Mouse (Mus musculus): ENCODE measurements around the gene Wdr4. TPM values are rescaled to one million over a fixed set of nuclear protein-coding genes. Genes with fewer than 3 reads are reported as not detected.
A peak's percentile ranks its signal among the peaks of the same experiment; 100 is the strongest.
"Not testable (repeated sequence)": the region's sequence is repeated elsewhere in the genome, so short reads cannot be mapped to it uniquely, and the experiment has no call there.

The Wdr4 gene
- polyA plus RNA-seq, 1 experiment from 2014 or later, result 41.4 TPM

GRCm38 (mm10) chr17:31552601-31553000 is 32.8 kb upstream of the Wdr4 start:
- H3K4me3 ChIP-seq; H3K27ac ChIP-seq; H3K4me2 ChIP-seq (replicated peaks); H3K27me3 ChIP-seq; ATAC-seq (ENCODE audit: low FRiP score, low read depth); H3K9ac ChIP-seq; H3K36me3 ChIP-seq; H3K9me3 ChIP-seq: not testable (repeated sequence)
- peaks cover 16% of the 10 kb centered on the region for H3K4me1 ChIP-seq
- WGBS, result 92% methylated on average over 23 of the region's 23 CpGs

- WGBS, result 46% methylated on average over 8 of the region's 8 CpGs
- no peak for ATAC-seq (ENCODE audit: low FRiP score, low read depth)
These were observed 29.6 kb upstream of the Wdr4 start for GRCm38 (mm10) chr17:31549389-31549788.

GRCm38 (mm10) chr17:31547974-31548373 is 28.2 kb upstream of the Wdr4 start:
- Histone ChIP-seq H3K9ac (no peak overlapping the region), H3K36me3 (no peaks in the 10 kb centered on the region), H3K27ac (no peak overlapping the region), H3K9me3 (no peaks in the 10 kb centered on the region), H3K4me1 (peaks cover 20% of the 10 kb centered on the region), H3K4me2 (replicated peaks) (no peak overlapping the region), H3K27me3 (no peaks in the 10 kb centered on the region), H3K4me3 (no peak overlapping the region)
- 81% methylated on average over 3 of the region's 3 CpGs for WGBS
- no peak for ATAC-seq (ENCODE audit: low FRiP score, low read depth)

More at GRCm38 (mm10) chr17:31549389-31549788, 29.6 kb upstream of the Wdr4 start:
- no peaks in the 10 kb centered on the region for H3K27me3 ChIP-seq
- H3K4me2 ChIP-seq (replicated peaks), result no peak overlapping the region
- no peak overlapping the region for H3K4me3 ChIP-seq
- no peaks in the 10 kb centered on the region for H3K36me3 ChIP-seq
- peaks cover 12% of the 10 kb centered on the region; the same call in 1 of the 2 replicates for H3K4me1 ChIP-seq
- no peaks in the 10 kb centered on the region for H3K9me3 ChIP-seq
- H3K9ac ChIP-seq, result no peak overlapping the region
- no peak overlapping the region for H3K27ac ChIP-seq

- Histone ChIP-seq H3K4me1 (peaks cover 28% of the 10 kb centered on the region), H3K9me3 (no peaks in the 10 kb centered on the region), H3K4me2 (replicated peaks) (no peak overlapping the region), H3K27ac (no peak overlapping the region), H3K4me3 (no peak overlapping the region), H3K36me3 (no peaks in the 10 kb centered on the region), H3K27me3 (no peaks in the 10 kb centered on the region), H3K9ac (no peak overlapping the region)
- WGBS, result 75% methylated on average over 9 of the region's 9 CpGs
- no peak for ATAC-seq (ENCODE audit: low FRiP score, low read depth)
These were observed 26.8 kb upstream of the Wdr4 start for GRCm38 (mm10) chr17:31546444-31547196.

GRCm38 (mm10) chr17:31543574-31543973 is 23.8 kb upstream of the Wdr4 start:
- 28% methylated on average over 6 of the region's 6 CpGs for WGBS
- Histone ChIP-seq H3K36me3 (no peaks in the 10 kb centered on the region), H3K4me3 (no peak overlapping the region), H3K4me2 (replicated peaks) (no peak overlapping the region), H3K27me3 (no peaks in the 10 kb centered on the region), H3K9ac (peak overlapping the region; percentile 25; the same call in 1 of the 2 replicates), H3K4me1 (peaks cover 41% of the 10 kb centered on the region), H3K9me3 (no peaks in the 10 kb centered on the region), H3K27ac (no peak overlapping the region)
- ATAC-seq (ENCODE audit: low FRiP score, low read depth), result no peak

GRCm38 (mm10) chr17:31541460-31541831 is 21.7 kb upstream of the Wdr4 start:
- H3K4me3 ChIP-seq, result no peak overlapping the region
- H3K27me3 ChIP-seq, result no peaks in the 10 kb centered on the region
- H3K4me1 ChIP-seq, result peaks cover 35% of the 10 kb centered on the region
- H3K36me3 ChIP-seq, result no peaks in the 10 kb centered on the region
- H3K27ac ChIP-seq, result peak overlapping the region; percentile 87
- ATAC-seq (ENCODE audit: low FRiP score, low read depth), result peak; percentile 83
- H3K9me3 ChIP-seq, result no peaks in the 10 kb centered on the region
- WGBS, result 23% methylated on average over 6 of the region's 6 CpGs
- H3K4me2 ChIP-seq (replicated peaks), result no peak overlapping the region
- peak overlapping the region; percentile 26; the same call in 1 of the 2 replicates for H3K9ac ChIP-seq

GRCm38 (mm10) chr17:31540809-31541459 is 21.2 kb upstream of the Wdr4 start:
- Histone ChIP-seq H3K9me3 (no peaks in the 10 kb centered on the region), H3K4me2 (replicated peaks) (no peak overlapping the region), H3K4me3 (no peak overlapping the region), H3K36me3 (no peaks in the 10 kb centered on the region), H3K9ac (no peak overlapping the region), H3K27me3 (no peaks in the 10 kb centered on the region), H3K27ac (peak overlapping the region; percentile 87), H3K4me1 (peaks cover 37% of the 10 kb centered on the region)
- 25% methylated on average over 4 of the region's 4 CpGs for WGBS
- peak; percentile 67 for ATAC-seq (ENCODE audit: low FRiP score, low read depth)

GRCm38 (mm10) chr17:31540101-31540500 is 20.3 kb upstream of the Wdr4 start:
- no peaks in the 10 kb centered on the region for H3K36me3 ChIP-seq
- H3K9me3 ChIP-seq, result no peaks in the 10 kb centered on the region
- H3K4me1 ChIP-seq, result peaks cover 45% of the 10 kb centered on the region
- ATAC-seq (ENCODE audit: low FRiP score, low read depth), result no peak
- H3K27me3 ChIP-seq, result no peaks in the 10 kb centered on the region
- no peak overlapping the region for H3K9ac ChIP-seq
- H3K27ac ChIP-seq, result peak overlapping the region; percentile 87
- no peak overlapping the region for H3K4me2 ChIP-seq (replicated peaks)
- WGBS, result 63% methylated on average over 3 of the region's 3 CpGs
- no peak overlapping the region for H3K4me3 ChIP-seq

- H3K4me3 ChIP-seq, result no peak overlapping the region
- peak overlapping the region; percentile 61 for H3K27ac ChIP-seq
- no peaks in the 10 kb centered on the region for H3K9me3 ChIP-seq
- H3K9ac ChIP-seq, result no peak overlapping the region
- ATAC-seq (ENCODE audit: low FRiP score, low read depth), result 0 out of 2 replicates have a peak, but pooled peaks have one; percentile 11
- H3K27me3 ChIP-seq, result no peaks in the 10 kb centered on the region
- no peak overlapping the region for H3K4me2 ChIP-seq (replicated peaks)
- peaks cover 26% of the 10 kb centered on the region for H3K4me1 ChIP-seq
- 41% methylated on average over 8 of the region's 8 CpGs for whole genome bisulfite sequencing
- H3K36me3 ChIP-seq, result peaks cover 12% of the 10 kb centered on the region
These were observed 16.3 kb upstream of the Wdr4 start for GRCm38 (mm10) chr17:31535871-31536629.

GRCm38 (mm10) chr17:31535358-31535757 is 15.6 kb upstream of the Wdr4 start:
- no peaks in the 10 kb centered on the region for H3K9me3 ChIP-seq
- H3K36me3 ChIP-seq, result peaks cover 19% of the 10 kb centered on the region
- peak overlapping the region; percentile 61 for H3K27ac ChIP-seq
- no peak overlapping the region for H3K4me3 ChIP-seq
- WGBS, result 71% methylated on average over 4 of the region's 4 CpGs
- H3K4me1 ChIP-seq, result peaks cover 19% of the 10 kb centered on the region
- H3K27me3 ChIP-seq, result no peaks in the 10 kb centered on the region
- H3K9ac ChIP-seq, result no peak overlapping the region
- no peak overlapping the region for H3K4me2 ChIP-seq (replicated peaks)
- ATAC-seq (ENCODE audit: low FRiP score, low read depth), result no peak

GRCm38 (mm10) chr17:31532331-31532730 is 12.6 kb upstream of the Wdr4 start:
- not testable (repeated sequence) for H3K9me3 ChIP-seq; H3K9ac ChIP-seq; H3K4me3 ChIP-seq; H3K27me3 ChIP-seq; ATAC-seq (ENCODE audit: low FRiP score, low read depth); H3K27ac ChIP-seq; H3K4me2 ChIP-seq (replicated peaks)
- H3K4me1 ChIP-seq, result peaks cover 13% of the 10 kb centered on the region
- H3K36me3 ChIP-seq, result peaks cover 40% of the 10 kb centered on the region
- 97% methylated on average over 4 of the region's 4 CpGs for WGBS

All from limb, embryonic 13.5 days (tissue).